Mouse (Mus musculus) limb, embryonic 14.5 days (tissue): ENCODE results near the gene Cpsf4l. TPM values are rescaled to one million over a fixed set of nuclear protein-coding genes. Genes with fewer than 3 reads are reported as not detected.
"Not testable (repeated sequence)": the region's sequence is repeated elsewhere in the genome, so short reads cannot be mapped to it uniquely, and the experiment has no call there.

Source experiments
- ATAC-seq: fragments of 200-750 bp; cut with Nextera tagmentation; 2 replicates; pipeline ENCODE4 v1.8.0; 2017; ENCODE audit warnings: low read depth, moderate number of reproducible peaks, moderate TSS enrichment; ENCODE audit not compliant: low FRiP score
- DNase-seq: peaks from one replicate; pipeline ENCODE4 v3.0.0-alpha.2; 2015; ENCODE audit warnings: low spot score
- H3K27ac ChIP-seq: fragments of 300-500 bp; sonication (generic); replicated peaks from 2 replicates; pipeline ENCODE4 v1.5.1; 2014; ENCODE audit warnings: low read depth, mild to moderate bottlenecking, low read length, moderate library complexity, mixed read lengths
- H3K27me3 ChIP-seq: fragments of 300-500 bp; sonication (generic); 2 replicates; pipeline ENCODE4 v1.6.1; 2014; ENCODE audit warnings: low read length, mixed read lengths; ENCODE audit not compliant: control insufficient read depth, insufficient read depth
- H3K36me3 ChIP-seq: fragments of 300-500 bp; sonication (generic); 2 replicates; pipeline ENCODE4 v1.6.1; 2014; ENCODE audit warnings: mild to moderate bottlenecking, low read length, moderate library complexity, mixed read lengths; ENCODE audit not compliant: control insufficient read depth, insufficient read depth
- H3K4me1 ChIP-seq: fragments of 300-500 bp; sonication (generic); 2 replicates; pipeline ENCODE4 v1.6.1; 2014; ENCODE audit warnings: antibody characterized with exemption, low read length, mixed read lengths; ENCODE audit not compliant: control insufficient read depth, insufficient read depth
- H3K4me2 ChIP-seq: fragments of 300-500 bp; sonication (generic); replicated peaks from 2 replicates; pipeline ENCODE4 v1.6.1; 2014; ENCODE audit warnings: low read depth, mild to moderate bottlenecking, low read length, moderate library complexity; ENCODE audit not compliant: severe bottlenecking
- H3K4me3 ChIP-seq: fragments of 300-500 bp; sonication (generic); replicated peaks from 2 replicates; pipeline ENCODE4 v1.5.1; 2014; ENCODE audit warnings: low read length
- H3K9ac ChIP-seq: fragments of 300-500 bp; sonication (generic); 2 replicates; pipeline ENCODE4 v1.6.1; 2014; ENCODE audit warnings: mild to moderate bottlenecking, low read depth, low read length, moderate library complexity; ENCODE audit not compliant: severe bottlenecking
- H3K9me3 ChIP-seq: fragments of 300-500 bp; sonication (generic); 2 replicates; pipeline ENCODE4 v1.6.1; 2016; ENCODE audit warnings: low read length; ENCODE audit not compliant: control insufficient read depth
- POLR2A ChIP-seq: fragments of 200-500 bp; IDR thresholded peaks from 2 replicates; pipeline ENCODE4 v1.8.0; 2012; ENCODE audit warnings: inconsistent platforms, mild to moderate bottlenecking, moderate library complexity, borderline replicate concordance; ENCODE audit not compliant: insufficient read depth, insufficient read length; ENCODE audit errors: extremely low read depth
- WGBS: fragments of 180-500 bp; shearing (Covaris S2); extraction: QIAGEN DNeasy Blood & Tissue Kit; methylation state at CpG from one replicate; pipeline ENCODE4 v1.1.7; 2014; 5-methylcytosine and 5-hydroxymethylcytosine counted together
- polyA plus RNA-seq, 2 experiments: library from polyadenylated mRNA; depleted of rRNA in 1 of 2; stranded (reverse) in 1 of 2; unstranded in 1 of 2; fragments of >200 nt; fragmentation: Nextera tagmentation in 1 of 2; extraction: Ambion mirVana in 1 of 2; gene quantifications; 2 replicates each; pipeline versions ENCODE4 v1.2.1 to v1.2.3; 2012 to 2014

The Cpsf4l gene
- polyA plus RNA-seq, 2 experiments, result 0.88 to 1.2 TPM

DNA sequence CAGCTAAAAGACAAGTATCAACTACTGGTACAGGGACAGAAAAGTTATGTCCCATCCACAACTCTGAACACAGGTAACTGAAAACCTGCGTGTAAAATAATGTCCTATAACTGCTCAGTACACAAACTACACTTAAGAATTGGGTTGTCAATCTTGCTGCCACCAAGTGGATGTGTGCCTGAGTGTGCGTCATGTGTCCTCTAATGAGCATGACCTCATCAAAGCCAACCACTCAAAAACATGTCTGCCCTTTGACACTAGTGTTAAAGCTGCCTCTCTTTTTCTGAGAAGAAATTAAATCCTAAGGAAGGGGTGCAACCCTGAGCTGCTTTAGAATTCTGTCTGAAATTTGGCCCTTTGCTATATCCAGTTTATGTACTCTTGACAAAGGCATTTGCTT is 45.5 kb downstream of the Cpsf4l start:
- no peak overlapping the region for H3K27ac ChIP-seq
- H3K27me3 ChIP-seq, result no peaks in the 10 kb centered on the region
- ATAC-seq (no peak), DNase-seq (no peak)
- H3K9ac ChIP-seq, result no peak overlapping the region
- no peaks in the 10 kb centered on the region for H3K4me1 ChIP-seq
- no peak for TF ChIP-seq POLR2A
- H3K36me3 ChIP-seq, result peaks cover 57% of the 10 kb centered on the region
- H3K9me3 ChIP-seq, result no peaks in the 10 kb centered on the region
- 65% methylated on average over 2 of the region's 2 CpGs for WGBS
- no peak overlapping the region for H3K4me3 ChIP-seq
- no peak overlapping the region for H3K4me2 ChIP-seq

DNA sequence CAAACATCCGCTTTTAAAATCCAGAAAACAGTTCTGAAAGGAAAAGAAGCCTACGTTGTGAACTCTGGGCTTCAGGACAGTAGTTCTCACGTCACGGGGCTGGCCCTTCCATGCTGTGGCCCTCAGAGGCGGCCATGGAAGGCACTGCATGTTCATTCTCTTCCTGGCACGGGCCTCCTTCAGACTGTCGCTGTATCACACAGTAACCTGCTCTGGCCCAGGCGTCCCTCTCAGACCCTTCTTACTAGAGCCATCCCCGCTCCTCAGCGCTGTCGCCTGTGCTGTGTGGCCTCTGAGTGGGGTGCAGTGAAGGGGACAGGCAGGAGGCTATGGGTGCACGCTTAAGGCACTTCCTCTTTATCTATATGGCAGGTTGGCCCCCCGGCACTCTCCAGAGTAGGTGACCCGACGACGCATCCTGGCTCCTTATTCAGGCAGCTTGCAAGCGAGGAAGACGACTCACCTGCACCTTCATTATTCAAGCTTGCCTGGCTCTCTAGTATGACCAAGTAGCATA is 47.9 kb downstream of the Cpsf4l start:
- WGBS, result 92% methylated on average over 18 of the region's 18 CpGs
- no peak for TF ChIP-seq POLR2A
- H3K4me1 ChIP-seq, result no peaks in the 10 kb centered on the region
- H3K27ac ChIP-seq, result no peak overlapping the region
- DNase-seq (no peak), ATAC-seq (no peak)
- no peak overlapping the region for H3K4me3 ChIP-seq
- peaks cover 70% of the 10 kb centered on the region for H3K36me3 ChIP-seq
- H3K9ac ChIP-seq, result no peak overlapping the region
- no peaks in the 10 kb centered on the region for H3K9me3 ChIP-seq
- no peaks in the 10 kb centered on the region for H3K27me3 ChIP-seq
- H3K4me2 ChIP-seq, result no peak overlapping the region

DNA sequence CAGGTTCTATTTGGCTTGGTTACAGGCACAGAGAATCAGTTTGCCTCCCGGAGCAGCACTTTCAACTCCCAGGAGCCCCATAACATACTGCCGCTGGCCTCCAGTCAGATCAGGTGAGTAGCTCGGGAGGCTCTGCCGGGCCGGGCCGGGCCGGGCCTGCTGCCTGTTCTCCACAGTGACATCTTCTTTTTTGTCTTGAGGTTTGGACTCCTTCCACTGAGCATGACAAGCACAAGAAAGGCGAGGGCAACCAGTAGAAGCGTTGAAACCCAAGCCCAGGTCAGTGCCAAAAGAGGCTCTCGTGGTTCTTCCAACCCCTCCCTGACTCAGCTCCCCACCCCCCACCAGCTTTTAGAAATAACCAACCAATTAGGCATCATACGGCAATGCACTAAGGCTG is 48.9 kb downstream of the Cpsf4l start:
- Histone ChIP-seq H3K36me3 (peaks cover 79% of the 10 kb centered on the region), H3K27me3 (no peaks in the 10 kb centered on the region), H3K9me3 (no peaks in the 10 kb centered on the region), H3K4me3 (no peak overlapping the region), H3K4me1 (no peaks in the 10 kb centered on the region), H3K9ac (no peak overlapping the region), H3K4me2 (no peak overlapping the region), H3K27ac (no peak overlapping the region)
- ATAC-seq, result no peak
- TF ChIP-seq POLR2A, result no peak
- WGBS, result 86% methylated on average over 11 of the region's 11 CpGs
- DNase-seq, result no peak

GRCm38 (mm10) chr11:113660213-113660612 is 49.6 kb downstream of the Cpsf4l start:
- not testable (repeated sequence) for H3K27ac ChIP-seq, H3K4me1 ChIP-seq, DNase-seq, H3K4me3 ChIP-seq, H3K4me2 ChIP-seq, ATAC-seq, H3K27me3 ChIP-seq, H3K9ac ChIP-seq, H3K9me3 ChIP-seq
- 93% methylated on average over 3 of the region's 3 CpGs for WGBS
- H3K36me3 ChIP-seq, result peaks cover 87% of the 10 kb centered on the region

- Histone ChIP-seq H3K4me2 (no peak overlapping the region), H3K4me1 (peaks cover 6% of the 10 kb centered on the region), H3K36me3 (peaks cover 88% of the 10 kb centered on the region), H3K27ac (no peak overlapping the region), H3K9ac (no peak overlapping the region), H3K4me3 (no peak overlapping the region), H3K27me3 (no peaks in the 10 kb centered on the region), H3K9me3 (no peaks in the 10 kb centered on the region)
- TF ChIP-seq POLR2A, result no peak
- DNase-seq (no peak), ATAC-seq (no peak)
- WGBS, result 74% methylated on average over 4 of the region's 4 CpGs
Observed at GRCm38 (mm10) chr11:113658763-113659162, 51.1 kb downstream of the Cpsf4l start.

DNA sequence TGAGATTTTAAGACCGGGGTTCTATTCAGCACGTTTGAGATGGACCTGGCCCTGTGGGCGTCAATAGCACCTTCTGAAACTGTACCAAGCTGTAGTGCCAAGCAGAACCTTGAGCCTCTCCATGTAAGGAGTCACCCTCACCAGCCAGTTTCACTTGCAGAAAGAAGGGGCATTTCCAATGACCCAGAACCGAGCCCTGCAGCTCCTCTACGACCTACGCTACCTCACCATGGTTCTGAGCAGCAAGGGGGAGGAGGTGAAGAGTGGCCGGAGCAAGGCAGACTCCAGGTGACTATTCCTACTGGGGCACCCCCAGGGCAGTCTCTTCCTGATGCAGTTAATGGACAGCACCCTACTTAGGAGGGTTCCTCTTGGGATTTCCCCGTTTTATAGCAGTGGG is 51.5 kb downstream of the Cpsf4l start:
- no peak overlapping the region for H3K9ac ChIP-seq
- peaks cover 88% of the 10 kb centered on the region for H3K36me3 ChIP-seq
- H3K4me1 ChIP-seq, result peaks cover 6% of the 10 kb centered on the region
- no peak for DNase-seq
- H3K9me3 ChIP-seq, result no peaks in the 10 kb centered on the region
- no peak for ATAC-seq
- TF ChIP-seq POLR2A, result no peak
- H3K27me3 ChIP-seq, result no peaks in the 10 kb centered on the region
- no peak overlapping the region for H3K27ac ChIP-seq
- no peak overlapping the region for H3K4me2 ChIP-seq
- H3K4me3 ChIP-seq, result no peak overlapping the region
- 90% methylated on average over 8 of the region's 8 CpGs for WGBS
